Comparison of ENCODE assay signal across 8 mouse cellular contexts in the genomic region with DNA sequence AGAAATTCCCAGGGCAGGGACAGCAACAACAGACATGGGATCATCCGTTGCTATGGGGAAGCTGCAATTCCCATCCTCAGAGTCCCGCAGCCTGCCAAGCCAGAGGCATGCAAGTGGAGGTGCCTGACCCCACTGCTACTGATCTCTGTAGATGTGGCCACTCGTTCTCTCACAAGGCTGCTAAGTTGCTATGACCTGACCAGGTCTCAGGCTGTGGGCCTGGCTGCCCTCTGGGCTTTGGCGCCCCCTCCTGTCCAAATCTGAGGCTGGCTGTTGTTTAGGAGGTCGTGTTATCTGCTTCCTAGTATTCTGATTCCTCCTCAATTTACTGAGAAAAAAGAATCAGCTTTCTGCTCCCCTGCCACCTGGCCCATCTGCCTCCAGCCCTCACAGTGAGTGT. TPM values are rescaled to one million over a fixed set of nuclear protein-coding genes. Genes with fewer than 3 reads are reported as not detected.
DNase-seq lines count a peak whose midpoint lies in the region; ATAC-seq and TF ChIP-seq lines count a peak whose summit lies in the region.

No protein-coding gene starts in this region.

- peak; percentile 57 for ATAC-seq in forebrain, embryonic 12.5 days (ENCODE audit: low FRiP score)

- H3K9me3 ChIP-seq in ES-Bruce4 (replicated peaks; ENCODE audit: control insufficient read depth, insufficient read depth, low read length, poor library complexity, severe bottlenecking) = no peaks in the 10 kb centered on the region
- no peaks in the 10 kb centered on the region for H3K9me3 ChIP-seq in forebrain, embryonic 12.5 days
- no peaks in the 10 kb centered on the region for H3K9me3 ChIP-seq in hindbrain, embryonic 10.5 days

- TF ChIP-seq EP300 in ES-Bruce4 (IDR thresholded peaks at IDR 0.05; ENCODE audit: insufficient read depth, low read depth, low read length) = no peak

- H3K4me3 ChIP-seq in ES-Bruce4 (ENCODE audit: low read depth, low read length) = no peak overlapping the region
- H3K4me3 ChIP-seq in forebrain, embryonic 12.5 days (replicated peaks) = no peak overlapping the region
- no peak overlapping the region for H3K4me3 ChIP-seq in hindbrain, embryonic 10.5 days
- H3K4me3 ChIP-seq in liver, adult 2 months (ENCODE audit: insufficient read depth, low read depth, low read length) = no peak overlapping the region

- peak; percentile 90 for TF ChIP-seq CTCF in ES-Bruce4 (IDR thresholded peaks at IDR 0.05; ENCODE audit: low read depth, low read length)
- TF ChIP-seq CTCF in liver, adult 2 months (IDR thresholded peaks at IDR 0.05; ENCODE audit: low read depth, low read length) = peak; percentile 93

- no peak overlapping the region for H3K27ac ChIP-seq in ES-Bruce4 (ENCODE audit: insufficient read depth, low read length)
- peak overlapping the region; percentile 76 for H3K27ac ChIP-seq in forebrain, embryonic 12.5 days
- H3K27ac ChIP-seq in hindbrain, embryonic 10.5 days = peak overlapping the region; percentile 40
- no peak overlapping the region for H3K27ac ChIP-seq in liver, adult 2 months (replicated peaks; ENCODE audit: insufficient read depth, low read depth, low read length)

- H3K79me2 ChIP-seq in liver, adult 2 months (ENCODE audit: control insufficient read depth, insufficient read depth, low read length) = no peaks in the 10 kb centered on the region

- no peaks in the 10 kb centered on the region for H3K27me3 ChIP-seq in ES-Bruce4 (ENCODE audit: control insufficient read depth, insufficient read depth, low read length, poor library complexity, severe bottlenecking)
- H3K27me3 ChIP-seq in forebrain, embryonic 12.5 days = no peaks in the 10 kb centered on the region
- no peaks in the 10 kb centered on the region for H3K27me3 ChIP-seq in hindbrain, embryonic 10.5 days (ENCODE audit: insufficient read depth, poor library complexity, severe bottlenecking)
- no peaks in the 10 kb centered on the region for H3K27me3 ChIP-seq in liver, adult 2 months (ENCODE audit: control insufficient read depth, insufficient read depth, low read length)

- H3K36me3 ChIP-seq in ES-Bruce4 (ENCODE audit: control insufficient read depth, insufficient read depth, low read length, poor library complexity, severe bottlenecking) = no peaks in the 10 kb centered on the region
- no peaks in the 10 kb centered on the region for H3K36me3 ChIP-seq in forebrain, embryonic 12.5 days (replicated peaks)
- H3K36me3 ChIP-seq in hindbrain, embryonic 10.5 days = no peaks in the 10 kb centered on the region; the same call in 1 of the 2 replicates
- no peaks in the 10 kb centered on the region for H3K36me3 ChIP-seq in liver, adult 2 months (ENCODE audit: control insufficient read depth, insufficient read depth, low read length)

- WGBS in forebrain, embryonic 12.5 days = 45% methylated on average over 5 of the region's 5 CpGs
- 39% methylated on average over 5 of the region's 5 CpGs for WGBS in hindbrain, embryonic 10.5 days
- 32% methylated on average over 5 of the region's 5 CpGs for WGBS in liver, adult 2 months

- H3K4me1 ChIP-seq in ES-Bruce4 (ENCODE audit: control insufficient read depth, insufficient read depth, low read length) = no peaks in the 10 kb centered on the region
- H3K4me1 ChIP-seq in forebrain, embryonic 12.5 days = peaks cover 22% of the 10 kb centered on the region
- H3K4me1 ChIP-seq in hindbrain, embryonic 10.5 days (replicated peaks) = peaks cover 15% of the 10 kb centered on the region
- H3K4me1 ChIP-seq in liver, adult 2 months (ENCODE audit: control insufficient read depth, insufficient read depth, low read length) = 0 out of 2 replicates have a peak, but pooled peaks cover 2% of the 10 kb centered on the region

- peak; percentile 58 for DNase-seq in 3T3-L1 (ENCODE audit: low read depth, low spot score)
- peak; percentile 69 for DNase-seq in cerebellum, adult 11 months
- DNase-seq in hindbrain, embryonic 10.5 days (ENCODE audit: low spot score) = peak; percentile 49
- DNase-seq in liver, adult 2 months (ENCODE audit: extremely low read depth, low read depth, low spot score) = peak; percentile 38
- peak; percentile 73 for DNase-seq in naive thymus-derived CD4-positive, alpha-beta T cell, adult 2 months (ENCODE audit: low read depth)
- peak; percentile 84 for DNase-seq in thymus, postnatal 4 days

- H3K9ac ChIP-seq in ES-Bruce4 (ENCODE audit: low read depth, poor library complexity, severe bottlenecking) = no peak overlapping the region
- no peak overlapping the region for H3K9ac ChIP-seq in forebrain, embryonic 12.5 days
- H3K9ac ChIP-seq in liver, adult 2 months (ENCODE audit: low read depth, low read length) = no peak overlapping the region

- no peak for TF ChIP-seq POLR2A in ES-Bruce4 (IDR thresholded peaks at IDR 0.05; ENCODE audit: insufficient read depth, low read length)
- no peak for TF ChIP-seq POLR2A in liver, adult 2 months (IDR thresholded peaks at IDR 0.05; ENCODE audit: extremely low read depth, insufficient read depth, low read length)

- H3K4me2 ChIP-seq in forebrain, embryonic 12.5 days = no peak overlapping the region

RNA-seq across cellular contexts. Expression of a gene that starts 29.4 kb away (rescaled TPM):
- polyA plus RNA-seq in ES-Bruce4 (2011; ENCODE audit: insufficient read depth, insufficient read length, low read depth, missing spikeins) = 5.7 and 10.7 TPM in 2 replicates
- 17.3 and 19.7 TPM in 2 replicates for polyA plus RNA-seq in forebrain, embryonic 12.5 days (2016; fragmentation: Nextera tagmentation; extraction: Ambion mirVana)
- polyA plus RNA-seq in hindbrain, embryonic 10.5 days (2016; fragmentation: Nextera tagmentation; extraction: Ambion mirVana) = 17.4 and 20.1 TPM in 2 replicates
- 14.1 and 17.1 TPM in 2 replicates for total RNA-seq in liver, adult 2 months (2014; rRNA removed)
- 7.6 and 8.7 TPM in 2 replicates for polyA plus RNA-seq in liver, adult 2 months (2012; rRNA removed)

Comparison
In these comparisons a context has a peak if more than half of its experiments do, and no peak if none do; other contexts are left out.
1. H3K27ac ChIP-seq: peak in forebrain, embryonic 12.5 days (single experiment) and hindbrain, embryonic 10.5 days (single experiment); none in ES-Bruce4 (single experiment) and liver, adult 2 months (single experiment).
2. Peak in every context shown above with its lines, with median percentiles within 50 percentile points of each other: DNase-seq.